Mouse (Mus musculus): ENCODE data around the gene Lamtor1.

- TF ChIP-seq ZNF384 (IDR thresholded peaks at IDR 0.05; ENCODE audit: low read depth, low read length) (no peak), MAFK (IDR thresholded peaks at IDR 0.05; ENCODE audit: insufficient read depth, low read depth, low read length) (no peak), HCFC1 (IDR thresholded peaks at IDR 0.05; ENCODE audit: borderline replicate concordance, insufficient read depth, low read length) (no peak)
Observed at GRCm38 (mm10) chr7:101871296-101871695, 34.4 kb upstream of the Lamtor1 start.
